ENCODE assay signal across 9 mouse cellular contexts in genomic region chr15:97829432-97829831, GRCm38 (mm10). TPM values are rescaled to one million over a fixed set of nuclear protein-coding genes. Genes with fewer than 3 reads are reported as not detected.
A peak's percentile ranks its signal among the peaks of the same experiment; 100 is the strongest.
DNase-seq lines count a peak whose midpoint lies in the region; ATAC-seq and TF ChIP-seq lines count a peak whose summit lies in the region.
"Had no signal": no experiment of that assay in that cellular context is flagged by ENCODE, and none has a peak within 500 bp of the region (broad histone marks: within the 10 kb centered on the region; RNA-seq: fewer than 3 reads in every experiment).

No protein-coding gene starts in this region.

- 0 out of 2 replicates have a peak overlapping the region, but pooled peaks have one; percentile 13 for H3K4me3 ChIP-seq in liver, adult 2 months (ENCODE audit: insufficient read depth, low read depth, low read length)
- peak overlapping the region; percentile 77 for H3K4me3 ChIP-seq in embryonic facial prominence, embryonic 15.5 days (replicated peaks)
- H3K4me3 ChIP-seq in limb, embryonic 10.5 days: peak overlapping the region; percentile 80
- 0 out of 2 replicates have a peak overlapping the region, but pooled peaks have one; percentile 86 for H3K4me3 ChIP-seq in neural tube, embryonic 14.5 days (ENCODE audit: low read depth, low read length)

- H3K27ac ChIP-seq in liver, adult 2 months (replicated peaks; ENCODE audit: insufficient read depth, low read depth, low read length): peak overlapping the region; percentile 34
- H3K27ac ChIP-seq in embryonic facial prominence, embryonic 15.5 days (replicated peaks): peak overlapping the region; percentile 97
- peak overlapping the region; percentile 100 for H3K27ac ChIP-seq in limb, embryonic 10.5 days
- no peak overlapping the region for H3K27ac ChIP-seq in neural tube, embryonic 14.5 days (ENCODE audit: low read depth, low read length)

- peaks cover 6% of the 10 kb centered on the region for H3K4me1 ChIP-seq in liver, adult 2 months (ENCODE audit: control insufficient read depth, insufficient read depth, low read length)
- H3K4me1 ChIP-seq in embryonic facial prominence, embryonic 15.5 days: peaks cover 69% of the 10 kb centered on the region
- H3K4me1 ChIP-seq in limb, embryonic 10.5 days: peaks cover 78% of the 10 kb centered on the region
- peaks cover 48% of the 10 kb centered on the region for H3K4me1 ChIP-seq in neural tube, embryonic 14.5 days (ENCODE audit: control insufficient read depth, insufficient read depth, low read length)

- 63% methylated on average over 2 of the region's 2 CpGs for WGBS in liver, adult 2 months
- WGBS in embryonic facial prominence, embryonic 15.5 days: 38% methylated on average over 2 of the region's 2 CpGs
- 70% methylated on average over 2 of the region's 2 CpGs for WGBS in limb, embryonic 10.5 days
- 42% methylated on average over 2 of the region's 2 CpGs for WGBS in neural tube, embryonic 14.5 days

- peaks cover 4% of the 10 kb centered on the region; the same call in 1 of the 2 replicates for H3K79me2 ChIP-seq in liver, adult 2 months (ENCODE audit: control insufficient read depth, insufficient read depth, low read length)

- H3K36me3 ChIP-seq in liver, adult 2 months (ENCODE audit: control insufficient read depth, insufficient read depth, low read length): no peaks in the 10 kb centered on the region
- 0 out of 2 replicates have a peak, but pooled peaks cover 5% of the 10 kb centered on the region for H3K36me3 ChIP-seq in embryonic facial prominence, embryonic 15.5 days
- H3K36me3 ChIP-seq in limb, embryonic 10.5 days: peaks cover 8% of the 10 kb centered on the region
- H3K36me3 ChIP-seq in neural tube, embryonic 14.5 days (ENCODE audit: control insufficient read depth, insufficient read depth, low read length): no peaks in the 10 kb centered on the region

- no peak for ATAC-seq in embryonic facial prominence, embryonic 15.5 days (ENCODE audit: insufficient number of reproducible peaks, low FRiP score, low TSS enrichment, low read depth)
- no peak for ATAC-seq in neural tube, embryonic 14.5 days (ENCODE audit: low read depth)
- ATAC-seq: activated CD4-positive, CD25-positive, alpha-beta regulatory T cell, adult 4 months had no signal

- TF ChIP-seq CTCF in liver, adult 2 months (IDR thresholded peaks at IDR 0.05; ENCODE audit: low read depth, low read length): no peak

- no peaks in the 10 kb centered on the region for H3K27me3 ChIP-seq in liver, adult 2 months (ENCODE audit: control insufficient read depth, insufficient read depth, low read length)
- no peaks in the 10 kb centered on the region for H3K27me3 ChIP-seq in embryonic facial prominence, embryonic 15.5 days
- H3K27me3 ChIP-seq in limb, embryonic 10.5 days (ENCODE audit: low read depth, poor library complexity, severe bottlenecking): 0 out of 2 replicates have a peak, but pooled peaks cover 12% of the 10 kb centered on the region
- H3K27me3 ChIP-seq in neural tube, embryonic 14.5 days (ENCODE audit: control insufficient read depth, insufficient read depth, low read length): no peaks in the 10 kb centered on the region

- DNase-seq in liver, adult 2 months (ENCODE audit: extremely low read depth, low read depth, low spot score): no peak
- DNase-seq in liver: no peak
- DNase-seq in limb, embryonic 10.5 days (ENCODE audit: low spot score): no peak
- no peak for DNase-seq in thymus, postnatal 0 days (ENCODE audit: low spot score)
- no peak for DNase-seq in right cerebral cortex, postnatal 14 days
- DNase-seq in thymus, postnatal 25 days: no peak

- no peaks in the 10 kb centered on the region for H3K9me3 ChIP-seq in embryonic facial prominence, embryonic 15.5 days (replicated peaks)
- H3K9me3 ChIP-seq in limb, embryonic 10.5 days (replicated peaks): no peaks in the 10 kb centered on the region
- no peaks in the 10 kb centered on the region for H3K9me3 ChIP-seq in neural tube, embryonic 14.5 days (ENCODE audit: control insufficient read depth, low read length)

- peak overlapping the region; percentile 76 for H3K4me2 ChIP-seq in embryonic facial prominence, embryonic 15.5 days (replicated peaks)
- peak overlapping the region; percentile 75 for H3K4me2 ChIP-seq in neural tube, embryonic 14.5 days (ENCODE audit: low read depth, low read length)

- peak overlapping the region; percentile 12; the same call in 1 of the 2 replicates for H3K9ac ChIP-seq in liver, adult 2 months (ENCODE audit: low read depth, low read length)
- peak overlapping the region; percentile 6; the same call in 1 of the 2 replicates for H3K9ac ChIP-seq in embryonic facial prominence, embryonic 15.5 days
- H3K9ac ChIP-seq in neural tube, embryonic 14.5 days (replicated peaks; ENCODE audit: low read depth, low read length): no peak overlapping the region

- no peak for TF ChIP-seq POLR2A in liver, adult 2 months (IDR thresholded peaks at IDR 0.05; ENCODE audit: extremely low read depth, insufficient read depth, low read length)

RNA-seq across cellular contexts. Expression of gene Hdac7, which starts 14.9 kb away (rescaled TPM):
- total RNA-seq in liver, adult 2 months (2014; rRNA removed): 2.5 and 3.4 TPM in 2 replicates
- polyA plus RNA-seq in liver, adult 2 months (2012; rRNA removed): 5.9 and 9.5 TPM in 2 replicates
- 37.6 and 37.9 TPM in 2 replicates for polyA plus RNA-seq in embryonic facial prominence, embryonic 15.5 days (2015; fragmentation: Nextera tagmentation; extraction: Ambion mirVana)
- 28.5 and 32.1 TPM in 2 replicates for polyA plus RNA-seq in limb, embryonic 10.5 days (2016; fragmentation: Nextera tagmentation; extraction: Ambion mirVana)
- polyA plus RNA-seq in neural tube, embryonic 14.5 days (2014; fragmentation: Nextera tagmentation; extraction: Ambion mirVana): 28.7 TPM in 2 replicates
- 111 and 122 TPM in 2 replicates for polyA plus RNA-seq in thymus, postnatal 0 days (2015; fragmentation: Nextera tagmentation; extraction: Ambion mirVana)

RNA-seq across cellular contexts. Expression of gene Slc48a1, which starts 51.1 kb away (rescaled TPM):
- total RNA-seq in liver, adult 2 months (2014; rRNA removed): 15.2 and 21.1 TPM in 2 replicates
- 54.9 and 58.6 TPM in 2 replicates for polyA plus RNA-seq in liver, adult 2 months (2012; rRNA removed)
- 51.2 and 52.7 TPM in 2 replicates for polyA plus RNA-seq in embryonic facial prominence, embryonic 15.5 days (2015; fragmentation: Nextera tagmentation; extraction: Ambion mirVana)
- polyA plus RNA-seq in limb, embryonic 10.5 days (2016; fragmentation: Nextera tagmentation; extraction: Ambion mirVana): 17.0 and 23.5 TPM in 2 replicates
- 94.5 and 104 TPM in 2 replicates for polyA plus RNA-seq in neural tube, embryonic 14.5 days (2014; fragmentation: Nextera tagmentation; extraction: Ambion mirVana)
- polyA plus RNA-seq in thymus, postnatal 0 days (2015; fragmentation: Nextera tagmentation; extraction: Ambion mirVana): 44.5 and 48.3 TPM in 2 replicates

Comparison
In these comparisons a context has a peak if more than half of its experiments do, and no peak if none do; other contexts are left out.
1. H3K4me3 ChIP-seq: peak in every context shown above with its lines; median percentile 86 in neural tube, embryonic 14.5 days; 80 in limb, embryonic 10.5 days; 77 in embryonic facial prominence, embryonic 15.5 days; 13 in liver, adult 2 months.